Mouse (Mus musculus) spleen, postnatal 14 days (tissue): ENCODE data around the gene AU018091.
"Not testable (repeated sequence)": the region's sequence is repeated elsewhere in the genome, so short reads cannot be mapped to it uniquely, and the experiment has no call there.

Experiments used
- DNase-seq, 2 experiments: peaks; one replicate each; pipeline ENCODE4 v3.0.0; 2021 to 2022; ENCODE audit warnings: low spot score in 2 of 2

AU018091 gene

DNA sequence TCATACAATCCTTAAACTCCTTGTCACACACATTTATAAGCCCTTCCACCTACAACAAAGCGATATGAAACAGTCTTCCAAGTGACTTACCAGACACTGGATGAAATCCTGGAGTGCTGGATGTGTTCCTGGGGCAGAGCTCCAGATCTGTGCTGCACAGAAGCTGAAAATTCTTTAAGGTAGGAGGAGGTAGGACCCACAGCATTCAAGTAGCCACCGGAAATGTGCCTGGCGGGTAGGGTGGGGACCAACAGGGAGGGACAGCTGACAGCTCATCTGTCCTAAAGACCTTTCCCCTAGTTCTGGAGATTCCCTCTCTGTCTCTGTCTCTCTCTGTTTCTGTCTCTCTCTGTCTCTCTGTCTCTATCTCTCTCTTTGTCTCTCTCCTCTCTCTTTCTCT lies at the start of gene AU018091:
Gene AU018091, minus strand, starts transcription at position 279 of the 400 bp plus-strand sequence.
- no peak for DNase-seq

DNA sequence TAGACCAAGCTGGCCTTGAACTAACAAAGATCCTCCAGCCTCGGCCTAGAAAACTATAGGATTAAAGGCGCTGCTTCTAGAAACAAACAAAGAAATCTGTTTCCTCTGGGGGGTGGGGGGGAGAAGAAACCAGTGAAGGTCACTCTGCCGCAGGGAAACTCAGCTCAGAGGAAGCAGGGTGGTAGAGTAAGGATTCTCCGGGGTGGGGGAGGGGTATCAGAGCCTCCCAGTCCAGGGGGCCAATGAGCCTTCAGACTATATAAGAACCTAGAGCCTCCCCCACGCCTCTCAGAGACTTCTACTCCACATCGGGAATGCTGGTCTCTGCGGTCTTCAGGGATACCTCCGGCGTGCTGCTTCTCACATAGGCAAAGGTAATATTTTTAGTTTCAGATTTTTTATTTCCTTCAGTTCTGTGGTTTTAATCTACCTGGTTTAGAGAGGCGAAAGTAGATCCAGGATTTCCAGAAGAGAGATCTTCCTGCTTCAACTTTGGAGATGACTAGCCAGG lies 48.6 kb upstream of the AU018091 start:
- no peak for DNase-seq

DNA sequence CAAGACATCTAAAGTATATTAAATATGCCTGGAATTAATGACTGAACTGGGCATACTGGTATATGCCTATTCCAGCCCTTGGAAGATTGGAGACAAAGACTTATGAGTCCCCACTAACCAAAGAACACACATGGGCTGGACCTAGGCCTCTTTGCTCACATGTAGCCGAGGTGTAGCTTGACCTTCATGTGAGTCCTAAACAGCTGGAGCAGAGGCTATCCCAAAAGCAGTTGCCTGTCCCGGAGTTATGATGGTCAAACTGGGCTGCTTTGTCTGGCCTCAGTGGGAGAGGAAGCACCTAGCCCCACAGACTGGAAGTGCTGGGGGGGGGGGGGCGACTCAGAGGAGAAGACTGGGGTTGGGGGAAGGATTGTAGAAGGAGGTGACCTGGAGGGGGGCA lies 47.3 kb upstream of the AU018091 start:
- no peak for DNase-seq

DNA sequence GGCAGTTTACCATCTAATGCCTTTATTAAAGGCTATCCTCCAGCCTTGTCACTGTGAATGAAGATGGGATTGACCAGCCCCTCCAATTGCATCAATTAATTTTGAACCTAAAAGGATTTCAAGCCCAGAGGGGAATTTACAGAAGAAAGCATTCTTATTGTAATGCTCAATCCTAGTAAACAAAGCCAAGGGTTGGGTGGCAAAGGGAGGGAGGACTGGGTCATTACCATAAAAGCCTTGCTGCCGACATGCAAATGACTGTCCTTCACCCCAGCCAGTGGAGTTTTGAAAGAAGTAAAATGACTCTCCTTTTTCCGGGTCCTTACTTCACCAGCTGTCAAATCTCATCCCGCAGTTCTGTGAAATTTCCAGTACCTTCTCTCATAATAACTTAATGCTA lies 44.6 kb upstream of the AU018091 start:
- no peak for DNase-seq

DNA sequence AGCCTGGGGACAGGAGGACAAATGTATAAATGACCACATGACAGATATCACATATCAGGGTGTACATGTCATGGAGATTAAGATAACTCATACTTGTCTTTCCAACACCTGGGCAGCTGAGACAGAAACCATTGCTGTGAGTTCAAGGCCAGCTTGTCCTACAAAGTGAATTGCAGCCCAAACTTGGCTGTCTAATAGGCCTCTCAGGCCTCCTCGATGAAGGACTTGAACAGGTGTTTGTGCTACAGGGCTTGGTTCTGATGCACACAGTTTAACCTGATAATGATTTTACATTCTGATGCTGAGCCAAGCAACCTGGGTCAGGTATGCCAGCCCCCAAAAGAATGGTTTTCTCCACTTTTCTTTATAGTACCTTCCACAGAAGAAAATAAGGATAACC lies 44.2 kb upstream of the AU018091 start:
- no peak for DNase-seq

DNA sequence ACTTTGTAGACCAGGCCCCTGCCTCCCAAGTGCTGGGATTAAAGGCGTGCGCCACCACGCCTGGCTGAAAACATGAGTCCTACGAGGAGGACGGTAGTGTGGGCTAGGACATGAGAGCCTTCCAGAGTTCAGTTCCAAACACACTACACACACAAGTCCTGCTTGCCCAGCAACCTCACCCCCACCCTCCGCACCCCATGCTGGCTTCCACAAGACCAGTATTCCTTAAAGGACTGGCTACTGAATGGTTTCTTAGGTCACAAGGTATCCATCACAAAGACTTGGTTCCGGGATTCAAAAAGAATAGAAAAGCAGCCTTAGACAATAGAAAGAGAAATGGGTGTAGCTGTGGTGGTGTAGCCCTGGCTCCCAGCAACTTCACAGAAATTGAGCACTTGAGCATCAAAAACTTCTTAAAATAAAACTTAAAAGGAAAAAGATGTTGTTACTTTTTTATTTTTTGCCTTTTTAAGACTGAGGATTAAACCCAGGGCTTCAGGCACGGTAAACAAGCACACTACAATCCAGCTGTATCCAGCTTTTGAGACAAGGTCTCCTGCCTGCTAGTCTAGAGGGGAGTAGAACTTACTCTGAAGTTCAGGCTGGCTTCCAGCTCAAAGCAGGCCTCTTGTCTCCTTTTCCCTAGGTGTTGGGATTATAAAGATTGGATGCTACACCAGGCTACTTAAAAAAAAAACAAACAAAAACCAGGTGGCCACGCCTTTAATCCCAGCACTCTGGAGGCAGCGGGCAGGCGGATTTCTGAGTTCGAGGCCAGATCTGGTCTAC lies 43.2 kb upstream of the AU018091 start:
- no peak for DNase-seq

DNA sequence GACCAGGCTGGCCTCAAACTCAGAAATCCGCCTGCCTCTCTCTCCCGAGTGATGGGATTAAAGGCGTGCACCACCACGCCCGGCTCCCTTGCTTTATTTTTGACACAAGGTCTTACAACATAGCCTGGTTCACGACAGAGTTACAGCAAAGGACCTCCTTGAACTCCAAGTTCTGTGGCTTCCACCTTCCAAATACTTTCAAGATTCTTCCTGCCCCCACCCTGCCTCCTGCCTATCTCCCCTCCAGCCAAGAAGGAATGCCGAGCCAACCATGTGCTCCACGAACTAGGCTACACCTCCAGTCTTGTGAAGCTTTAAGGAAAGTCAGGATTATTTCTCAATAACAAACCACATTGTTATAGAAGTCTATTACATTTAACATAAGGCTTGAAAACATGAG lies 42.5 kb upstream of the AU018091 start:
- no peak for DNase-seq

DNA sequence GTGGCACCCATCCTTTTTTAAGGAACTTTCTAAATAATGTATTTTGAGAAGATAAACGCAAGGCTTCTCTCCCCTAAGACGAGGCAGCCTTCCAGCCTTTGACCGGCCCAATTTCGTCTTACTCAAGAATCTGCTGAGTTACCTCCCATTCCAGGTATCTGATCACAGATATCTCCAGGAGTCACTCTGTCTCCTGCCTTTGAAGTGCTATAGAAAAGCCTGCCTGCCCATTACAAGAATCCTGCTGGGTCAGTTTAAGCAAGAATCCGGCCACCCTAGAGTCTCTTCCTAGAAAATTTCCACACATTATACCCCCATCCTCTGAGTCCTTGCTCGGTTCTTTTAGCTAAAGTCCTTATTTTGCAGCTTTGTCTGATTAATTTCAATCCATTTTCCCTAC lies 41.6 kb upstream of the AU018091 start:
- no peak for DNase-seq

DNA sequence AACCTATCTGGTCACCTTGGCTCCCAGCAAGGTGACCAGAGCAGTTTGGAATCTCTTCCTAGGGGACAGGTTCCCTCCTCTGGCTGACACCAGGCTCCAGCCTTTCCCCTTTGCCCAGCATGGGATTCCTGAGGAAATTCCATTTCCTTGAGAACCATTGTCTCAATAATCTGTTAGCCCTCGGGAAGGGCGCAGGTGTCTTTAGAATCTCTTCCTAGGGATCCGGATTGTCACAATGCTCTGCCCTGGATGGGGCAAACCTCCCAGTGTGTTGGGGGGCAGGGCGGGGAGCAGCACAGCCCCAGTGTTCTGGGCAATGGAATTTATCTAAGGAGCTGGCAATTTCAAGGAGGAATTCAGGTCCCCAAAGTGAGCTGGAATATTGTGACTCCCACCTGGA lies 37.5 kb upstream of the AU018091 start:
- no peak for DNase-seq

DNA sequence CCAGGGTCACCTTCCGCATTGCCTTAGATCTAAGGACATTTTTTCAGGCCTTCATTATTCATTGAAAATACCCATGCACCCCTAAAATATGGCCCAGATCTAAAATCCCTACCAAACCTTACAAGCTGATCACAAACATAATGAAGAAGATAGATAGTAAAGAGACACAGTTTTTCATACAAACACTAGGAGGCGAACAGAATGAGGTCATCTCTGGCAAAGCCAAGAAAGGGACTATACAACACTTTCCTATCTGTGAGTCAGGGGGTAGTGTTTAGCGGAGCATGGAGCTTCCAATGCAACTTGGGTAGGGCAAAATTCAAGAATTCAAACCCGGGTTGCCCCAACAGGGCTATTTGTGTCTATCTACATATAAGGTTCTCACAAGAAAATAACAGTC lies 35.6 kb upstream of the AU018091 start:
- no peak for DNase-seq

DNA sequence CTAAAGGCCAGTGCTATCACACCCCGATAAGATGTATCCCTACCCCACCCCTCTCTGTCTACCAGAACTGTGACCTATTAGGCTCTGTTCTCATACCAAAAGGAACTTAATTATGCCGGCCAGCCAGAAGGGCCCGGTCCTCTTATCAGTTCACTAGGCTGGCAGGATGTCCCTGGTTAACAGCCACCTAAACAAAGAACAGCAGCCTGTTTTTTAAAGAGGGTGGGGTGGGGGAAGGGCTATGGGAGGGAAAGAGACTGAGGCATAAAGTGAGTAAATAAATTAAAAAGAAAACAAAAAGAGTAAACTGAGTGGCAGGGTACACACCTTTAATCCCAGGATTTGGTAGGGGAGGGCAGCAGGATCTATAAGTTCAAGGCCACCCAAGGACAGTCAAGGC lies 34.9 kb upstream of the AU018091 start:
- DNase-seq: no peak

DNA sequence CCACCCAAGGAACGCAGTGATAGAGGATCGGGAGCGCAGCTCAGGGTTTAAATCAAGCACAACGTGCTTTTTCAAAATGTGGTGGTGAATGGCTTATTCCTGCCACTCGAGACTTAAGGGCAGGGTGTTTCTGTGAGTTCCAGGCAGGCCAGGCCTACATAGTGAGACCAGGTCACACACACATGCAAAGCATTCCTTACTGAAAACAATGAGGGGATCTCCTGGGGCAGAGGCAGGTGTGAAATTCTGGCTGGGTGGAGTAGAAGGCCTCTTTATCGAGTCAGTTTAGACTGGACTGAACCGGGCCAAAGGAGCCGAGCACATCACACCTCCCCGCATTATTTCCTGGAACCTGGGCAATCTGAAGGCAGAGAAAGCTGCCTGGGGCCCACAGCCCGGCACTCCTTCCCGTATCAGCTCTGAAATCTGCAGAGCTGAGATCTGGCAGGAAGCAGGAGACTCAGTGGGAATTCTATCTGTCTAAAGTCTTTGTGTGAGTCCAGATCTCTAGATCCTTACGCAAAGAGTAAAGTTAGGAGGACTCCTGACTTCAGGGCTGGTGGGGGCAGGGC lies 32.2 kb upstream of the AU018091 start:
- DNase-seq: no peak

DNA sequence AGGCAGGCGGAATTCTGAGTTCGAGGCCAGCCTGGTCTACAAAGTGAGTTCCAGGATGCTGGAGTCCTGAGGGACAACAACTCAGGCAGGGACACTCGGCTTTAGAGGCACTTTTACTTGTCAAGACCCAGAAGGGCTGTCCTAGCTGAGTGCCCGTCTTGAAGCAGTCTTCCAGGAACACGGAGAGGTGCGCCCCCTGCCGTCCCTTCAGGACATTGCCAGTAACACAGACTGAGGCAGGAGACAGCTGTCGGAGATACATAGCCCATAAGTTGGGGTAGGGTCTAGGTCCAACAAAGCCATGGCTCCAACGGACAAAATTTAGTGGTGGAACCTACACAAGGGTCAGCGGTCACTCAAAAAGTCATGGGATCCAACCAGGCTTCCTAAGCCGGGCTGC lies 29.9 kb upstream of the AU018091 start:
- DNase-seq: no peak

DNA sequence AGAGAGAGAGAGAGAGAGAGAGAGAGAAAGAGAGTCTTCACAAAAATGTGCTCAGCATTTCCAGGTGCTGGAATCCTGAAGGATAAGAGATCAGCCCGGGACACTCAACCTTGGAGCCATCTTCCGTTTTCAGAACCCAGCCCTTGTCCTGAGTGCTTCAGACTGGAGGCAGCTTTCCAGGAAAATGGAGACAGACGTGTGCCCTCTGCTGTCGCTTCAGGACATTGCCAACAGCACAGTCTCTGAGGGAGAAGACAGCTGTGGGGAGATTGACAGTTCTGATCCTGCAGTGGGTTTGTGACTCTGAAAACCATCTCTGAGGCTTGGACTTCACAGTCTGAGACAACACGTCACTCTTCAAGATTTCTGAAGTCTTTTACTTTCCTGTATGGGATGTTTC lies 26.8 kb upstream of the AU018091 start:
- DNase-seq: no peak

DNA sequence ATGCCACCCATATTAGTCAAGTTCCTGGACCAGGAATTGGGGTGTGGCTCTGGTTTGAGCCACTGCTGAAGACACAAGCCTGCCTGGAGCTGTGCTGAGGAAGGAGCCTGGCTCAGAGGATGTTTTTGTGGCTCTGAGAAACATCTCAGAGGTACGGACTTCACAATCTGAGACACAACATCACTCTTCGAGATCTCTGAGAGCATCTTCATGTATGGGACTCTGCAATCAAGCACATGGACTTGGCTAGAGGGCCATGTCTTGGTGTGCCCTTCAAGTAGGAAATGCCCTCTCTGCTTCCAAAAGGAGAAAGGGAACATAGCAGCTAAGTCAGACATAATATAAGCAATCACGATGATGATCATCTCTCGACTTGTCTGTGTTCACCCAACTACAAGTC lies 25.5 kb upstream of the AU018091 start:
- DNase-seq: no peak

DNA sequence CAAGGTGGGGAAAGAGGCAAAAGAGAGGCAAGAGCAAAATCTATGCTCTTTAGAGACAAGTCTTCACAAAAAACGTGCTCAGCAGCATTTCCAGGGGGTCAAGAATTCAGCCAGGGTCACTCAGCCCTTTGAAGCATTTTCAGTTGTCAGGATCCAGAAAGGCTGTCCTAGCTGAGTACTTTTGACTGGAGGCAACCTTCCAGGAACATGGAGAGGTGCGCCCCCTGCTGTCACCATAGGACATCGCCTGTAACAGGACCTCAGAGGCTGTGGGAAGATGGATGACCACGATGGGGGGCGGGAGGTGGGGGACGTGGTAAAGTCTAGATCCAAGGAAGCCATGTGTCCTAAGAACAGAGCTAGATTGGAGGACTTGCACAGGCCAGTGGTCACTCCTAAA lies 24.9 kb upstream of the AU018091 start:
- no peak for DNase-seq

DNA sequence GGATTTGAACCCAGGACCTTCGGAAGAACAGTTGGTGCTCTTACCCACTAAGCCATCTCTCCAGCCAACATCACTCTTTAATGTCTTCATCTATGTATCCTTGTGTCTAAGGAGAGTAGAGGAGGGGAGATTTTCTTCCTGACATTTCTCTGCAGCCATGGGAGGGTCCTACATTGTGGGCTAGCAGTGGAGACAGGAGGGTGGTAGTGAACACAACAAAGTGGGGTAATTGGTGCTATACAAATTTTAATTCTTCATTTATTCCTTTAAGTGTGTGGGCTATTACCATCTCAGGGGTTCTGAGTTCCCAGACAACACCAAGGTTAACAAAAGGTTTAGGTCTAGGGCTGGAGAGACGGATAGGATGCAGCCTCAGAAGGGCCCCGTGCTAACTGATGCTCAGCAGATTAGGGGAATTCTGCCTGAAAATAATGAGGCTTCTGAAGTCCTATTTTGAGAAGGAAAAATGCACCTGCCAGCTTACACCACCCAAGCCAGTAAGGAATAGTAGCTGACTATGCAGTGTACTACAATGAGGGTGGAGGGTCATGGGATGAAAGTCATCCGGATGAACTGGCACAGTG lies 24.1 kb upstream of the AU018091 start:
- DNase-seq: no peak

DNA sequence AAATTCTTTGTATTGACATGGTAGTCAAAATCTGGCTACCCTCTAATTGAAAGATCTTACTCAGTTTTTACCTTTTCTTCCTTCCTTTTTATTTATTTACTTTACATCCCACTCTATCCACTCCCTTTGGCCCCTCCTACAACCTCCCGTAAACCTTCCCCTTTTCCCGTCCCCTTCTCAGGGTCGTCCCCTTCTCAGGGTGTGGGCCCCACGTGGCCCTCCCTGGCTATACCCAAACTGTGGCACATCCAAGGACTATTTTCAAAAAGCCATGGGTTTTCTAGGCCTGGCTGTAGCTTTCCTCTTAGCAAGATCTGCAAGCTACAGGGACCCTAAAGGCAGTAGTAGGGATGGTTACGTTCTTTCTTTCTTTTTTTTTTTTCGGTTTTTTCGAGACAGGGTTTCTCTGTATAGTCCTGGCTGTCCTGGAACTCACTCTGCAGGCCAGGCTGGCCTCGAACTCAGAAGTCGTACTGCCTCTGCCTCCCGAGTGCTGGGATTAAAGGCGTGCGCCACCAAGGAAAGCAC lies 23.0 kb upstream of the AU018091 start:
- DNase-seq: no peak

DNA sequence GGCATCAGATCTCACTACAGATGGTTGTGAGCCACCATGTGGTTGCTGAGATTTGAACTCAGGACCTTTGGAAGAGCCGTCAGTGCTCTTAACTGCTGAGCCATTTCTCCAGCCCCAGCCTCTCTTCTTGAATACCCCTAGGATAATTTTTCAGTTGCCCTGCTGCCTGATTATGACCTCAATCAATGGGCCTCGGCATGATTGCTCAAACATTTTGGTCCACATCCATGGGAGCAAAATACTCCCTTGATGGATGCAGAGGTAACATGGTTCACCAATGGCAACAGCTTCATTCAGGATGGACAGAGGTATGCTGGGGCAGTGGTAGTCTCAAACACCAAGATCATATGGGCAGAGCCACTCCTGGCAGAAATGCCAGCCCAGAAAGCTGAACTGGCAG lies 17.7 kb upstream of the AU018091 start:
- not testable (repeated sequence) for DNase-seq

DNA sequence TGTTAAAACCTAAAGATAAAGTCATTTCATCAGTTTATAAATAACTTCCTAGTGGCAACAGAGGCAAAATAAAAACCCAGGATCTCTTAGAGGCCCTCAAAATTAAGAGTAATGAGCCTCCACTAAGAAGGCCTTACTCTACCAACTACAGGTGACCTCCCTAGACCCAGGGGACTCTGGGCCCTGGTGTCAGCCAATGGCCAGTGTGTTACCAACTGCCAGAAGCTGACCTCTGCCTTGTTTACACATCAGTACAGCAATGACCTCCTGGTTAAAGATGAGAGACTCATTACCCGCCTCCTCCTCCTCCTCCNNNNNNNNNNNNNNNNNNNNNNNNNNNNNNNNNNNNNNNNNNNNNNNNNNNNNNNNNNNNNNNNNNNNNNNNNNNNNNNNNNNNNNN lies 17.1 kb upstream of the AU018091 start:
- DNase-seq: no peak

DNA sequence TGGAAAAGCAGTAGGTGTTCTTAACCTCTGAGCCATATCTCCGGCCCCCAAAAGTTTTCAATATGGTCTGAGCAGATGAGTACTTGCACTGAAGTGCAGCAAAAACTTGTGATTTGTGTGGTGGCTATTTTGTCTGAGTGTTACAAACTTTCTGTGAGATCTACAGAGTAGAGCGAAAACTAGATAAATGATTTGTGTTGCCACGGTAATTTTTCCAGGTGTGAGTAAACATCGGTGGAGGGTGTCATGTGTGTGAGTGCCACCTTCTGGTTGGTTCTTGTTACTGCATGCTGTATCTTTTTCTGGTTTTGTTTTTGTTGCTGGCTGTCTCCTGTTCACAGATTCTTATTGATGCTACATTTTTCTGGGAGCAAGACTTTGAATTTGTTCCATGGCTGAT lies 15.4 kb upstream of the AU018091 start:
- no peak for DNase-seq

DNA sequence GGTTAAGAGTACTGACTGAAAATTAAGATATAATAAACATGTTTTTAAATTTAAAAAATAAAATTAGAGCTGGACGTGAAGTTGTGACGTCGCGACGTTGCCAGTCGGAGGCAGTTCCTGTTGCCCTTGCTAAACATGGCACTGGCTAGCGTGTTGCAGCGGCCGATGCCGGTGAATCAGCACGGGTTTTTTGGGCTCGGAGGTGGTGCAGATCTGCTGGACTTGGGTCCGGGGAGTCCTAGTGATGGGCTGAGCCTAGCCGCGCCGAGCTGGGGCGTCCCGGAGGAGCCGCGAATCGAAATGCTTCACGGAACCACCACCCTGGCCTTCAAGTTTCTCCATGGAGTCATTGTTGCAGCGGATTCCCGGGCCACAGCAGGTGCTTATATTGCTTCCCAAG lies 12.0 kb upstream of the AU018091 start:
- DNase-seq: not testable (repeated sequence)

DNA sequence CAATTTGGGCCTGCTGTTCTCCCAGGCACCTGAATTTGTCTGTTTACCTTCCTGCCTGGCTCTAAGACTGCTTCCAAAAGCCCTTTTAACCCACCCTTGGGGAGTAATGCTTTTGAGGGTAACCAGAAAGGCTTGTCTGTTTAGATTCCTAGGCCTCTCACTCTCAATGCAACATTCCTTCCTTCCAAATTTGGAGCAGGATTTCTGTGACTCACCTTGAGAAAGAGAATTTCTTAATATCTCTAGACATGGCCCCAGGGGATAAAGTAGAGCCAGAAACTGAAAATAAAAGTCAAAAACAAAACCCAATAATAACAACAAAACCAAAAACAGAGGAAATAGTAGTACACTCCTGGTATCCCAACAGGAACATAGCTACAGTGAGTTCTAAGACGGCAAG lies 707 bp downstream of the AU018091 start:
- DNase-seq: no peak
